Mouse (Mus musculus): ENCODE results near the gene Ppp1r9b.
"Not testable (repeated sequence)": the region's sequence is repeated elsewhere in the genome, so short reads cannot be mapped to it uniquely, and the experiment has no call there.

The Ppp1r9b gene

DNA sequence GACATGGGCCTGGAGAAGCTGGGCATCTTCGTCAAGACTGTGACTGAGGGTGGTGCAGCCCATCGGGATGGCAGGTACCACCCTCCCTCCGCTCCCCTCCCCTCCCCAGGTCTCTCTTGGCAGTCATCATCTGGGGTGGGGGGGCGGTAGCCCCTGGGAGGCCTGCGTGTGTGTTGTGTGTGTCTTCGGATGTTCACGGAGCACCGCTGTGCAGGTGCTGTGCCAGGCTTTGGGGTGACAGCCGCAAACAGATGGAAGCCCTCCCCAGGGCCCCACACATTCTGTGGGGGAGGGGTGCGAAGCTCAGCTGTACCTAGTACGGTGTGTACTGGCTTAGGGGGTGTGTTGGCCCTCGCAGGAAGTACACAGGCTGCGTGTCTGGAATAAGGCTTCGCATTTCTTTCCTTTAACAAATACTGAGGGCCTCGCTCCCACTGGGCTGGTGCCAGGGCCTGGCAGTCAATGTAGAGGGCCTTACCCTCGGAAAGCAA, 7.3 kb downstream of the Ppp1r9b start:
- peak in 1 of 2 experiments; percentile 47 for DNase-seq

DNA sequence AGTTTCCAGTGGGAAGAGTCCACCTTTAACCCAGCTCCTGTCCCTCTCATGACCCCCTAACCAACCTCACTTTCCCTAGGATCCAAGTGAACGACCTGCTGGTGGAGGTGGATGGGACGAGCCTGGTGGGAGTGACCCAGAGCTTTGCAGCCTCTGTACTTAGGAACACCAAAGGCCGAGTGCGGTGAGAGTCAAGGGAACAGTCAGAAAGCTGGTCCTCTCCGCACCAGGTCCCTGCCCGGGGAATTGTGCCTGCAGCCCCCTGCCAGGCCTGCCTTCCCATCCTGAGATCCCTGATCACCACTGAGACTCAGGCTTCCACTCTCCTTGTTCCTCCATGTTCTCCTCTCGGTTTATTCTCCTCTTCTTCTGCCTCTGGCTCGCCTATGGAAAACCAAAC, 9.3 kb downstream of the Ppp1r9b start:
- peak in 1 of 2 experiments; percentile 23 for DNase-seq

DNA sequence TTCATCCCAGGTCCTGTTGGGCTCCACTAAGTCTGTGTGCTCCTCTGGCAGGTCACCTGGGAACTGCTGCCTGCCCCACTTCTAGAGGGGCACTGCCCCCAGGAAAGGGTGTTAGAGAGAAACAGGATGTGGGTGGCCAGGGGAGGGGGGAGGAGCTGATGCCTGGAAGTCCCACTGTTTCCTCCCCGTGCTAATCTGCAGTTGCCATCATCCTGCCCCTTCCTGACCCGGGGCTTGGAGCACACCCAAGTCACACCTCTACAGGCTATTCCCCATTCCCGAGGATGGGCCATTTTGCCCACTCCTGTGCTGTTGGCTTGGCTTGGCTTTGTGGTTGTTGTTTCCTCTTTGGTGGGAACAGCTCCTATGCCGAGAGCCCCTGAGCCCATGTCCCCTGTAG, 9.7 kb downstream of the Ppp1r9b start:
- peak; percentile 78 to 85 for DNase-seq

DNA sequence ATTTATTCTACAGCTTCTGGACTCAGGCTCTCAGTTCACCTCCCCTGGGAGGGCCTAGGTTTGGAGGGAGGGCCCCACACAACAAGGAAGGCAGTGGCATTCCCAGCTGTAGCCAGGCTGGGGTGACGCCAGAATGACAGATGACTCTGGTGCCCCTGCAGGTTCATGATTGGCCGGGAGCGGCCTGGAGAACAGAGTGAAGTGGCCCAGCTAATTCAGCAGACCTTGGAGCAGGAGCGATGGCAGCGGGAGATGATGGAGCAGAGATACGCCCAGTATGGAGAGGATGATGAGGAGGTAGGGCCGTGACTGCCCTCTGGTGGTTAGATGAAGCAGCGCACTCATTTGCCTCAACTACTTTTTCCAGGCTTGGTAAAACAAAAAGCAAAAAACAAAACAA, 10.2 kb downstream of the Ppp1r9b start:
- peak; percentile 77 to 83 for DNase-seq

DNA sequence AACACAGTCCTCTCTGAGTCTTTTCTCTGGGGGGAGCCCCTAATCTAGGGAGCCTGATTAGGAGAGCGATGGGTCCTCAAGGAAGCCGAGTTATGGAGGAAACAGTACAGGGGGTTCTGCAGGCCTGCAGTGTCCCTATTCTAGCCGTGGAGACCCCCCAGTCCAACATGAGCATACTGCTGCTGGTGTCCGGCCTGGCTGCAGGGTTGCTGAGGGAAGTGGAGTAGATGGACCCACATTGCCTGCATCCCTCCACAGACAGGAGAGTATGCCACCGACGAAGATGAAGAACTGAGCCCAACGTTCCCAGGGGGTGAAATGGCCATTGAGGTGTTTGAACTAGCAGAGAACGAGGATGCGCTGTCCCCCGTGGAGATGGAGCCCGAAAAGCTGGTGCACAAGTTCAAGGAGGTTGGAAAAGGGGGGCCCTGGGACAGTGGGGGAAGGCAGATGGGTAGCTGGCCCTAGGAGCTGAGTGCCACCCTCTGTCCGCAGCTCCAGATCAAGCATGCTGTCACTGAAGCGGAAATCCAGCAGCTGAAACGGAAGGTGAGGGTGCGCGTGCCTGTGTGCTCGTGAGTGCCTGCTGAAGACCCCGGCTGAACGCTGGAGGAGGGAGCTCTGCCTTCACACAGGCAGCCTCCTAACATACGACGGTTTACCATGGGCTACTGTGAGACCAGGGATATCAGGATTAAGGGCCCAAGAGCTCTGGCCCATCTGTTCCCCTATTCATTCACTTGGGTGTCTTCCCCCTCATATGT, 10.9 kb downstream of the Ppp1r9b start:
- peak in 1 of 2 experiments; percentile 16 for DNase-seq

DNA sequence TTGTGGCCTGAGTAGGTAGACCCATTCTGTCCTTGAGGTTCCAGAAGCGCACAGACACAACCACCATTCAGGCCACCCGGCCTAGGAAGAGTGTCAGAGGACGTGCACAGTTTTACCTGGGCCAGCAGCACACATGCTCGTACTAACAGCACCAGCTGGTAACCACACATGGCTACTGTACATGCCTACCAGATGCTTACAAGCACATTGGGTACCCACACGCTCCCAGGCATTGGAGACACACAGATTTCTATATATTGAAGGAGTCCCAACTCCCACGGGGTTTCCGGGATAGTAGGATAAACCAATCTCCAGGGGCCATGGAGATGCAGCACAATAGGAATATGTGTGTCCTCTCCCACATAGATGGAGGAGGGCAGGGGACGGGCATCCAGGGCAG, 11.9 kb downstream of the Ppp1r9b start:
- no peak for DNase-seq

DNA sequence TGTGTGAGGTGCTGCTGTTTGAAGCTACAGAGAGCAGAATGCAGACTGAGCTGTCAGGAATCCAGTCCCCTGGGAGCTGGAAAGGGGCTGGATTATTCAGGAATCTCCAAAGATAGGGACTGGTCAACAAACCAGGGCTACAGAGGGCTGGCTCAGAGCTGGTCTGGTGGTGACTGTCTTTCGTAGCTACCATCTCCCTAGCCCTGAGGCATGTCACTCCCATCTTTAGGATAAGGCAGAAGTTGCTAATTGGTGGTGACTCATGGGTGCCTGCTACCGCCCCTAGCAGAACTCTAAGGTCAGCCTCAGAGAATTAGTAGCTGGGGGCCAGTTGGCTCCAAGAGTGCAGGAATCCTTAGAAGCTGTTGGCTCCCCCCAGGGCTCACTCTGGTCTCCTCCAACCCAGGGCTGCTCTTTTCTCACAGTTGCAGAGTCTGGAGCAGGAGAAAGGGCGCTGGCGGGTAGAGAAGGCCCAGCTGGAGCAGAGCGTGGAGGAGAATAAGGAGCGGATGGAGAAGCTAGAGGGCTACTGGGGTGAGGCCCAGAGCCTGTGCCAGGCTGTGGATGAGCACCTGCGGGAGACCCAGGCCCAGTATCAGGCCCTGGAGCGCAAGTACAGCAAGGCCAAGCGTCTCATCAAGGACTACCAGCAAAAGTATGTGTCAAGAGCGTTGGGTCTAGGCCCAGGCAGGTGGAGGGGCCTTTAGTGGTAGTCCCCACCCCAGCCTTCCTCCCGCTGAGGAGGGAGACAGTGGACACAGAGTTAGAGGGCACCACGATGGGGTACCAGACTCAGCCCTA, 13.5 kb downstream of the Ppp1r9b start:
- peak in 1 of 2 experiments; percentile 23 for DNase-seq

DNA sequence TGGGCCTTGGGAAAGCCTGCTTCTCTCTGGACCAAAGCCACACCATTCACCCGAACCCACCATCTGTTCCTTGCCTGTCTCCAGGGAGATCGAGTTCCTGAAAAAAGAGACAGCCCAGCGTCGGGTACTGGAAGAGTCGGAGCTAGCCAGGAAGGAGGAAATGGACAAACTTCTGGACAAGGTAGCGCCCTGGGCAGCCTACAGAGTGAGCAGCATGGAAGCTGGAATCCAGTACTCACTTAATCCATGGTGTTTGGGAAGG, 14.0 kb downstream of the Ppp1r9b start:
- peak in 1 of 2 experiments; percentile 18 for DNase-seq

DNA sequence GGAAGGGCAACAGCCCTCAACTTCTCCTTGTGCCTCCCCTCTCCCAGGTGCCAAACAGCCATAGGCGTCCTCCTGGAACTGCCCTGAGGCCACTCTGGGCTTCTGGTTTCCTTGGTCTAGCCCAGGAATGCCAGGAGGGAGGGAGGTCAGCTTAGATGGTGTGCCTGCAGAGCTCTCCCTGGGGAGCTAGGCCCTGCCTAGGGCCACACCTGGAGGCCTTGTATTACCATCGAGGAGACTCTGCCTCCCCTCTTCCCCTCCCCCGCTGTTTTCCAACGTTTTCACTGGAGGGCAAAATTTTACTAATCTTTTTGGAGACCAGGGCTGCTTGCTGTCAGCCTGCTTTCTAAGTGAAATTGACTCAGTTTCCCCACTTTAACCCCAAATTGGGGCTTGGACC, 15.2 kb downstream of the Ppp1r9b start:
- DNase-seq = no peak

DNA sequence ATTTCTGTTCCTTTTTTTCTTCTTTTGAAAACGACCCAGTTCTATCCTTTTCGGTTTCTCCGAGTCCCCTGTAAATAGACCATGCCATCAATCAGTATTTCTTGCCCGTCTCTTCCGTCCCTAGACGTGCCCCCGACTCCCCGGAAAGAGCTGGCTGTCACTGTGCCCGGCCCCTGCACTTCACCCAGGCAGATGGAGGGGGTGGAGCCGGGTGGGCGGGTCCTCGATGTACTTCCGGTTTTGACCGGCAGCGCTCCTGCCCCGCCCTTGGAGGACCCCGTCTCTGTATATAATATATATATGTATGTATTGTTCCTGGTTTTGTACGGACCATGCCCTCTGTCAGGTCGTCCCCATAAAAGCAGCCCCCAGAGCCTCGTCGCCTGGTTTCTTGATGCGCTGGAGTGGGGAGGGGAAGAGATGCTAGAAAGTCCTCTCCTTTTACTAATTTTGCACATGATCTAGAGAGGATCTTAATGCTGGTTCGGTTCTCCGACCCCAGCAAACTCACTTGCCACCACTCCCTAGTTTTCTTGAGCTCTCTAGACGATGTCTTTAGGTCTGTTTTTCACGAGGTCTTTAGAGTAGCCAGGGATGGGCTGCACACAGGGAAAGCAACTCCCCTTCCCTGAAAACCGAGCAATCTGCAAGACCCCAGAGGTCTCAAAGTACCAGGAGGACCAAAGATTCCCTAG, 15.8 kb downstream of the Ppp1r9b start:
- DNase-seq = peak; percentile 89 to 90

DNA sequence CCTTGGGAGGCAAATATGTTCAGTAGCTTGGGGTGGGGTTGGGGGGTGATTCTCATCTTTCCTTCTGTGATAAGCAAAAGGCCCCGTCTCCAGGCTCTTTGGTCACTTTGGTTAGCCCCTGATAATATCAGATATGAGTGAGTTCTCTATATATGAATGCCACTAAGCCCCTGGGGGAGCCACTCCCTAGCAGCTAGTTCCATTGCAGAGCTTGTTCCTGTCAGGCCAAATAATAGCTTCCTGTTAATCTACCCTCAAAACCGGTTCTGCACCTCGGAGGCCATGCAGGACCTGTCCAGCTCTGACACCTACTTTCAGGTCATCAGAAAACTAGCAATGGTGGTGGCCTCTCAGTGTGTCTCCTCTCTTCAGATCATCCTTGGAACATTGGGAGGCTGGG, 16.6 kb downstream of the Ppp1r9b start:
- no peak for DNase-seq

DNA sequence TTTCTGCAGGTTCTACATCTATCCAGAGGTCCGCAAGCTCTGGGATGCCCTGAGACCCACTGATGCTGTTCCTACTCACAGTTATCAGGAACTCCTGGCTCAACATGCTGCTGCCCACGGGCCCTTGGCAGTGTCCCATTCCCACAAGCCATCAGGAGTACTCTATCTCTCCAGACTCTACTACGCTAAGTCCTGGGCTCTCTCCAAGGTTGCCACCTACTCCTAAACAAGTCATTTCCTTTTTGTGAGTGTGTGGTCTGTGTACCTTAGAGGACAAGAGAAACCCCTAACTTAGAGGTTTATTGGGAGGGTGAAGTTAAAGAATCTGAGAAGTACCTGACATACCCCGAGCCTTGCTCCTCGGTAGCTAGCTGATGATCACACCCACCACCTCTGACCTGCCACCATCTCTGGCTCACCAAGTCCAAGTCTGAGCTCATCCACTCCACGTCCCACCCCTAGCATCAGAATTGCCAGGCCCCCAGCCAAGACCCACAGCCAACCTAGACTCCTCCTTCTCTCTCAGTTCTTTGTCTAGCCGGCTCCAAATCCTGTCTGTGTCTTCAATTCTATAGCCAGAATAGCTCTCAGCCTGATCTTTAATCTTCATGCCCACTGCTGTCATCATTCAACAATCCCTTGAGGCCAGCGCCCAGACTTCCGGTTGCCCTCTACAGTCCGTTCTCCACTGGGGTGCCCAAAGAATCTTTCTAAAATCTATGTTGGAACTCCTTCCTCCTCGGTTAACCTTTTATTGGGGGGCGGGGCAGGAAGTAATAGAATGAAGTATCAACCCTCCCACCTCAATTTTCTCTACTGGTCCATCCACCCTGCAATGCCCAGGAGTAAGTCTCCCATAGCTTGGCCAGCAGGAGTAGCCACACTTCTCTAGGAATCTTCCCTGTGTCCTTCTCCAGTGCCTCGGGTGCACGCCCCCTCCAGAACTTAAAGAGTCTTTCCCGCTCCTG, 18.1 kb downstream of the Ppp1r9b start:
- DNase-seq = peak; percentile 66 to 77

DNA sequence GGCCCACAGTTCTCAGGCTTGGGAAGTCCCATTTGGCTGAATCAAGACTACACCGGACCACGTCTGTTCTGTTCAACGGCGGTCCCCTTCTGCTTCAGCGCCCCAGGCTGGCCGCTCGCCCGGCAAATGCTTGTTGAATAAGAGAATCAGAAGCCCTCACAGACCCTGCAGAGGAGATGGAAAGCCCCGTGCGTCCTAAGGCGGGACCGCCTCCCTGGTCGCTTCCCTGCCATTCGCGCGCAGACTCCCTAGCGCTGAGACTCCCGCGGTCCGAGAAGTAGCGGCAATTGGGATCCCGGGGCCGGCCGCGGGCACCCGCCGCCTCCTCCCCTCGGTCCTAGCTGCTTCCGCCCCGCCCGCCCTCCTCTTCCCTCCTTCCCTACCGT, 18.8 kb downstream of the Ppp1r9b start, which contains the start of gene Samd14:
Gene Samd14 (plus strand): TSS at position 251 of the 386 bp plus-strand sequence.
- DNase-seq = peak; percentile 76 to 85

DNA sequence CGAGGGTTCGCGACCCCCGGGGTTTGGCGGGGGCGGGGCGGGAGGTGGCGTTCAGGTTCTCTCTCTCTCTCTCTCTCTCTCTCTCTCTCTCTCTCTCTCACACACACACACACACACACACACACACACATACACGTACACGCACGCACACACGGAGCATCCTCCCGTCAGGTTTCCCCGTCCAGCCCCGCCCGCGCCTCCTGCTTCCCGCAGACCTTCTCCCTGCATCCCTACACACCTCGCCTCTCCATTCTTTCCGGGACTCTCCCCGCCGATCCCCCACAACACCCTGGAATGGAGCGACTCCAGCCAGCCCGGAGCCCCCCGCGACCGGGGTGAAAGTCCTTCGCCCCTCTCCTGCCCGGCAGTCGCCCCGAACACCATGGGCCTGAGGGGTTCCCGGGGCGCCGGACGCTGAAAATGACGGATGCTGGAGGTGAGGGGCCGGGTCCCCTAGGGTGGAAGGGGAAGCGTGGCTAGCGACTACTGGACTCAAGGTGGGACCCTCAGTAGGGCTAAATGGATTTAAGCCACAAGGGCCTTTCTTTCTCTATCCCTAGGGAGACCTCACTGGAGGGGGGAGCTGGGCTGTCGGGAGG, 19.4 kb downstream of the Ppp1r9b start:
- DNase-seq = peak in 1 of 2 experiments; percentile 22

DNA sequence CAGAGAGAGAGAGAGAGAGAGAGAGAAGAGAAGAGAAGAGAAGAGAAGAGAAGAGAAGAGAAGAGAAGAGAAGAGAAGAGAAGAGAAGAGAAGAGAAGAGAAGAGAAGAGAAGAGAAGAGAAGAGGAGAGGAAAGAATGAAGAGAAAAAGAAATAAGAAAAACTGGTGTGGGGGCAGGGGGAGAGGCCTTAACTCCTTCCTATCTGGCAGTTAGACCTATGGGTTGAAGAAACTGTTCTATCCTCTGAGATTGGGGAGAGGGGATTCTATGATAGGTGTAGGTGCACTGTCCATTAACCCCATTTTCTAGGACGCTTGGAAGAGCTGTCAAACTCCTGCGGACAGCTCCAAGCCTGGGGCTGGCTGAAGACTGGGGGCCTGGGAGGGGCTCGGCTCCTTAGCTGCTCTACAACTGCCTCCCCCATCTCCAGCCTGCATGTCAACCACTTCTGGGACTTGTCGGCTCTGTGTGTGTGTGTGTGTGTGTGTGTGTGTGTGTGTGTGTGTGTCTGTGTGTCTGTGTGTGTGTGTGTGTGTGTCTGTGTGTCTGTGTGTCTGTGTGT, 20.1 kb downstream of the Ppp1r9b start:
- DNase-seq = not testable (repeated sequence)

DNA sequence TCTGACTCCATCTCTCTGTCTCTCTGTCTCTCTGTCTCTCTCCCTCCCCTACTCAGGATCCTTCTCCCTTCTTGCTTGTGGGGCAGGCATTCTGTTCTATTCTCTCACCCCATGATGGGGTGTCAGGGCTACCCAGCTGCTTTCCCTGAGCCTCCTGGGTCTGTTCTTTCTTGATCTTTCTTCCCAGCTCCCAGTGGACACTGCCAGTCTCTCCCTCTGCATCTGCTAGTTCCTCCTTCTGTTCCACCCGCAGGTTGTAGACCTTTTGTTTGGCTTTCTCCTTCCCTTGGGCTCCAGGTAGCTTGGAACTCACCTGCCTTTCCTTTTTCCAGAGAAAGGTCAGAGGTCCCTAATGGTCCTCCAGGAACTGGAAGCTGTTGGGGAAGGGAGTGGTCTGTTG, 20.6 kb downstream of the Ppp1r9b start:
- no peak for DNase-seq

DNA sequence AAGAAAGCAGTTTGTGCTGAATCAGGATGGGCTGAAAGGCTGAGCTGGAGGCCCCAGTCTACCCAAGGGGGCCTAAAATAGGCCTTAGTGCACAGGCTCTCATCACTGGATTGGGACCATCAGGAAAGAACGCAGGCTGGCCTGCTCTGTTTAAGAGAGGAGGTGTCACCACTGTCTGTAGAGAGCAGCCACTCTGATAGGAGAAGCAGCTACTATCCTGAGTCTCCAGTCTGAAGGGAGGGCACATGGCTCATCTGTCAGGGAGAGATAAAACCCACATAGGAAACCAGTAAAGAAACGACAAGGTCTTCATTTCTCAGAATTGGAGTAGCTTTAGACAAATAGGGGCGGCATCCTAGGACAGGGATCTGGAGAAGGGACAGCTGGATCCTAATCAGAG, 21.2 kb downstream of the Ppp1r9b start:
- no peak for DNase-seq

DNA sequence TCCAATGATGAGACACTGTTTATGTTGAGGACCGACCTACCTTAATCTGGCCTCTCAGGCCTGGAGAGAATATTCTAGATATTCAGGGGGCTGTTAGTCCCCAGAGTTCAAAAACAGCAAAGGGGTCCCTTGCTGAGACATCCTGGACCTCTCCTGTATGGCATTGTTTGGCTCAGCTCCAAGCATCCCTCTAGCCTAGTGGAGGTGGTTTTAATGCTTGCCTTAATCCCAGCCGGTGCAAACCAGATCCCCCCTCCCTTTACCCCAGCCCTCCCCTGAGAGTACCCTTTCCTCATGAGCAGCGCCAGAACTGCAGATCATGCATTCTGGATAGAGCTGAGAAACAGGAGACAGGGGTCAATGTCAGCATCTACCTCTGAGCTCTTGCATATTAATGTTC, 21.7 kb downstream of the Ppp1r9b start:
- no peak for DNase-seq

DNA sequence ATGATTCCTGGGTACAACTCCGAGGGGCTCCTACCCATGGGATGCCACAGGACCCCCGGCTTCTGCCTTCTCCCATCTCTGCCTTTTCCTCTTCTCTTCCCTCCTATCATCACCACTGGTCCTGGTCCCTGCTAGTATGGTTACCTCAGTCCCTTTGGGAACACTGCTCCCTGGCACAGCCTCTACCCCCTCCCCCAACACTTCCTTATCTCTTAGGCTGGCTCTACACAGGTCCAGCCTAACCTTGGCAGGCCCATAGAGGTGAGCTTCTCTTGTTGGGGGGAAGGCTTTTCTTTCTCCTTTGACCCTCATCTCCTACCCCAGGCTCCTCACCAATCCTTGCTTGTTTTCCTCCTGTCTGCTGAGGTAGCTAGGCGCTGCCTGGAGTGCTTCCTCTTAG, 24.6 kb downstream of the Ppp1r9b start:
- DNase-seq = no peak

DNA sequence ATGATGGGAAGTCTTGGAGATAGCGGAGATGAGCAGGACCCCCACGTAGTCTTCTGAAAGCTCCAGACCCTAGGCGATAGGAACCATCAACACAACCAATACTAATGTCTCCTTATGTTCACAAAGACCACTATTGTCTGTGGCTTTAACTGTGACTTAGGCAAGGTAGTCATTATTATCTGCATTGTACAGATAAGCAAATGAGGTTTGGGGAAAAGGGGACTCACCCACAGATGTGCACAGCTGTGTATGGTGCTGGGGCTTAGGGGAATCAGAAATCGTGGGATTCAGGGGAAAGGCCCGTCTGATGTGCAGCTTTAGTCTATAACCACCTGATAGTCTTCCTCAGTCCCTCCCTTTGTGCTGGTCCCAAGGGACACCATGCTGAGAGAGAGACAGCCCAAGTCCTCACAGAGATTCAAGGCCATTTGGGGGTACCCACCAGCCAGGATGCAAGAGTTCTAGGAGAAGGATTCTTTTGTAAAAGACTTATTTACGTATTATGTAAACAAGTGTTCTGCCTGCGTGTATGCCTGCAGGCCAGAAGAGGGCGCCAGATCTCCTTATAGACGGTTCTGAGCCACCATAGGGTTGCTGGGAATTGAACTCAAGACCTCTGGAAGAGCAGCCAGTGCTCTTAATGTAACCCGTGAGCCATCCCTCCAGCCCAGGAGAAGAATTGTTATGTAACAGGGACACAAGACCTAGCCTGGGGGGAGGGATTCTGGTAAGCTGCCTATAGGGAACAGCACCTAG, 31.6 kb downstream of the Ppp1r9b start:
- DNase-seq = no peak

DNA sequence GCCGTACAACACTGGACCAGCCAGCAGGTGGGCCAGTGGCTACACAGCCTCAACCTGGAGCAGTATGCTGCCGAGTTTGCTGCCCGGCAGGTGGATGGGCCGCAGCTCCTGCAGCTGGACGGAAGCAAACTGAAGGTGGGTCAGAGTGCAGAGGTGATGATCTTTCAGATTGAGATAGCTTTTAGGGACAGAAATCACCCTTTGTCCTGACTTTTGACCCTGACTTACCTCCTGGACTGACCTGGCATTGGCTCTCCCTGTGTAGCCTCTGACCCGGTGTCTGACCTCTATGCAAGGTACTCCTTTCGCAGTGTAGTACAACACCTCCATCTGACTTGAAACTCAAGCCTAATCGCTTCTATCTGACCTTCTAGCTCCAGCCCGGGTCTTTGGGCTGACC, 32.6 kb downstream of the Ppp1r9b start:
- DNase-seq = no peak
